Mouse (Mus musculus): ENCODE results near the gene Kyat1. TPM values are rescaled to one million over a fixed set of nuclear protein-coding genes. Genes with fewer than 3 reads are reported as not detected.

Gene Kyat1
- polyA plus RNA-seq, 1 experiment from 2014 or later: 26.9 TPM

DNA sequence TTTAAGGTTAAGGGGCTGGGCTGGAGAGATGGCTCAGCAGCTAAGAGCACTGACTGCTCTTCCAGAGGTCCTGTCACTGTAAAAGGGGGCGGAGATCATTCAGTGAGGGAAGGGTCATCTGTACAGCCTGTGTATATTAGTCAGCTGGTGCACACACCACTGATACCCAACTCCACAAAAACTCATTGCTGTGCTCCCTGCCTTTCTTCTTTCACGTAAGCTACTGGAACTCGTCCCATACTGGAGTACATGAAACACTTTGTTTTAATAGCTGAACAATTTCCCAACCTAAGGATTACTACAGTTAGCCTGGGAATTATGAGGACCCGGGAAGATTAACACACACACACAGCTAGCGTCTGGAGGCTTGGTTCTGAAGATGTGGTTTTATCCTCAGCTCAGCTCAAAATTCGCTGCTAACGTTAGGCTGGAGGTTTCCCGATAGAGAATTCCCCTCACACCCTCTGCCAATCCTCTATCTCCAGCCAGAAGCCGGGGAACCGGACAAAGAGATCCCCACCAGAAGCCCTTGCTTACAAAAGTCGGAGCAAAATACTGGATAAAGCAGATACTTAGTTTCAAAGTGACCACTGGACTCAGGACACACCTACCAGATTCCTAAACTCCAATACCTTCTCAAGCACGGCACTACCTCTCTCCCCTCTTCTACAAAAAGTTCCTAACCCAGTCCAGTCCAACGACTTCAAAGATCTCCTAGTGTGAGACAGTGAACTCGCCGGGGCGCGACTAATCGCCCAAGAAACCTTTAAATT lies 31.0 kb upstream of the Kyat1 start:
- ATAC-seq (replicated peaks; ENCODE audit: extremely low read depth, insufficient read depth, low FRiP score): no peak
- H3K4me2 ChIP-seq (ENCODE audit: low read depth, low read length): peak overlapping the region; percentile 83
- peak overlapping the region; percentile 91 for H3K27ac ChIP-seq (ENCODE audit: low read length)
- peak overlapping the region; percentile 95 for H3K4me3 ChIP-seq (ENCODE audit: low read length)
- no peaks in the 10 kb centered on the region for H3K9me3 ChIP-seq (replicated peaks; ENCODE audit: control insufficient read depth, low read length)
- no peaks in the 10 kb centered on the region for H3K27me3 ChIP-seq (ENCODE audit: control insufficient read depth, insufficient read depth, low read length)
- WGBS: 3% methylated on average over 18 of the region's 18 CpGs
- H3K36me3 ChIP-seq (ENCODE audit: control insufficient read depth, insufficient read depth): peaks cover 4% of the 10 kb centered on the region
- peaks cover 38% of the 10 kb centered on the region for H3K4me1 ChIP-seq (ENCODE audit: control insufficient read depth, insufficient read depth, low read length)
- peak overlapping the region; percentile 90 for H3K9ac ChIP-seq (ENCODE audit: low read length)

GRCm38 (mm10) chr2:30235593-30235992 lies 29.9 kb upstream of the Kyat1 start:
- ATAC-seq (replicated peaks; ENCODE audit: extremely low read depth, insufficient read depth, low FRiP score): no peak

GRCm38 (mm10) chr2:30216293-30216692 lies 10.6 kb upstream of the Kyat1 start:
- Histone ChIP-seq H3K27me3 (ENCODE audit: control insufficient read depth, insufficient read depth, low read length) (no peaks in the 10 kb centered on the region), H3K27ac (ENCODE audit: low read length) (no peak overlapping the region), H3K4me2 (ENCODE audit: low read depth, low read length) (no peak overlapping the region), H3K9me3 (replicated peaks; ENCODE audit: control insufficient read depth, low read length) (no peaks in the 10 kb centered on the region), H3K36me3 (ENCODE audit: control insufficient read depth, insufficient read depth) (no peaks in the 10 kb centered on the region), H3K4me3 (ENCODE audit: low read length) (no peak overlapping the region), H3K4me1 (ENCODE audit: control insufficient read depth, insufficient read depth, low read length) (no peaks in the 10 kb centered on the region), H3K9ac (ENCODE audit: low read length) (no peak overlapping the region)
- ATAC-seq (replicated peaks; ENCODE audit: extremely low read depth, insufficient read depth, low FRiP score): no peak
- WGBS: 86% methylated on average over 5 of the region's 5 CpGs

More at GRCm38 (mm10) chr2:30235593-30235992, 29.9 kb upstream of the Kyat1 start:
- Histone ChIP-seq H3K27ac (ENCODE audit: low read length) (no peak overlapping the region), H3K9me3 (replicated peaks; ENCODE audit: control insufficient read depth, low read length) (0 out of 2 replicates have a peak, but pooled peaks cover under 1% of the 10 kb centered on the region), H3K27me3 (ENCODE audit: control insufficient read depth, insufficient read depth, low read length) (no peaks in the 10 kb centered on the region), H3K4me1 (ENCODE audit: control insufficient read depth, insufficient read depth, low read length) (peaks cover 28% of the 10 kb centered on the region), H3K4me2 (ENCODE audit: low read depth, low read length) (no peak overlapping the region), H3K9ac (ENCODE audit: low read length) (no peak overlapping the region), H3K4me3 (ENCODE audit: low read length) (no peak overlapping the region), H3K36me3 (ENCODE audit: control insufficient read depth, insufficient read depth) (no peaks in the 10 kb centered on the region)
- WGBS: 70% methylated on average over 5 of the region's 5 CpGs

DNA sequence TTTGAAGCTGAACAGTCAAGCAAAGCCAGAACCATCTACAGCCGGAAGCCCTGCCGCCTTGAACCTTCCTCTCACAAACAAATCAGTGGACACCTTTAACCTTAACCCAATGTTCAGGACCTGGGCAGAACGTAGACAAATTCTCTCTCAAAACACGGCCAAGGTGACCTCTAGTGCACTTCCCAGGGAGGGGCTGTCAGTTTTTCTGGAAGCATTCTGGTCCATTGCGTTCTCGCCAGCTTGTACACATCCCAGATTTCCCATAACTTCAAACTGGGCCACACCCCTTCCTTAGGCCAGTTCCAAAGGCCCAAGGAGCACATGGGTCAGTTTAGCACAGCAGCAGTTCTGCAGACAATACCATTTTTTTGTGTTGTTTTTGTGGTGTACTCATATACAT lies 9.8 kb upstream of the Kyat1 start:
- Histone ChIP-seq H3K4me3 (ENCODE audit: low read length) (no peak overlapping the region), H3K27ac (ENCODE audit: low read length) (no peak overlapping the region), H3K4me1 (ENCODE audit: control insufficient read depth, insufficient read depth, low read length) (no peaks in the 10 kb centered on the region), H3K9ac (ENCODE audit: low read length) (no peak overlapping the region), H3K36me3 (ENCODE audit: control insufficient read depth, insufficient read depth) (no peaks in the 10 kb centered on the region), H3K4me2 (ENCODE audit: low read depth, low read length) (no peak overlapping the region), H3K27me3 (ENCODE audit: control insufficient read depth, insufficient read depth, low read length) (no peaks in the 10 kb centered on the region), H3K9me3 (replicated peaks; ENCODE audit: control insufficient read depth, low read length) (no peaks in the 10 kb centered on the region)
- ATAC-seq (replicated peaks; ENCODE audit: extremely low read depth, insufficient read depth, low FRiP score): no peak
- WGBS: 66% methylated on average over 6 of the region's 6 CpGs

- Histone ChIP-seq H3K9me3 (replicated peaks; ENCODE audit: control insufficient read depth, low read length) (no peaks in the 10 kb centered on the region), H3K27ac (ENCODE audit: low read length) (no peak overlapping the region), H3K4me3 (ENCODE audit: low read length) (no peak overlapping the region), H3K9ac (ENCODE audit: low read length) (no peak overlapping the region), H3K4me2 (ENCODE audit: low read depth, low read length) (no peak overlapping the region), H3K27me3 (ENCODE audit: control insufficient read depth, insufficient read depth, low read length) (no peaks in the 10 kb centered on the region), H3K36me3 (ENCODE audit: control insufficient read depth, insufficient read depth) (no peaks in the 10 kb centered on the region), H3K4me1 (ENCODE audit: control insufficient read depth, insufficient read depth, low read length) (no peaks in the 10 kb centered on the region)
- 87% methylated on average over 3 of the region's 3 CpGs for WGBS
- ATAC-seq (replicated peaks; ENCODE audit: extremely low read depth, insufficient read depth, low FRiP score): no peak
Observed at GRCm38 (mm10) chr2:30214745-30215144, 9.1 kb upstream of the Kyat1 start.

DNA sequence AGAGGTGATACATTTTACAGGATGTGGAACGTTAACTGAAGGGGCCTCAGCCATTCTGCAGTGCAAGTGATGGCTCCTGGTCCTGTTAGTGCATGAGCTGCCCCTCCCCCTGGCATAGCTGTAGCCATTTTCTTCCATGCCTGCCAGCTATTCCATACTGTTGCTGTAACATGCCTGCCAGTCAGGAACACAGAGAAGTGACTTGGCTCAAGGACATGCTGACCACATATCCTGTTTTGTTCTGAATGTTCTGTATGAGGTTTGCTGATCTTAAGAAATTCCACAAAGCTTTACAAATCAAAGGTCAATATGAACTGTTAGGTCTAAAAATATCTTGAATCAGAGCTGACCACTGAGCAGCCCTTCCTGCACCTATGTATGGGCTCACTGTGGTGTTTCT lies 7.3 kb upstream of the Kyat1 start:
- 57% methylated on average over 1 of the region's 1 CpGs for WGBS
- Histone ChIP-seq H3K36me3 (ENCODE audit: control insufficient read depth, insufficient read depth) (no peaks in the 10 kb centered on the region), H3K9me3 (replicated peaks; ENCODE audit: control insufficient read depth, low read length) (no peaks in the 10 kb centered on the region), H3K4me1 (ENCODE audit: control insufficient read depth, insufficient read depth, low read length) (no peaks in the 10 kb centered on the region), H3K9ac (ENCODE audit: low read length) (no peak overlapping the region), H3K4me3 (ENCODE audit: low read length) (no peak overlapping the region), H3K27ac (ENCODE audit: low read length) (no peak overlapping the region), H3K27me3 (ENCODE audit: control insufficient read depth, insufficient read depth, low read length) (no peaks in the 10 kb centered on the region), H3K4me2 (ENCODE audit: low read depth, low read length) (no peak overlapping the region)
- no peak for ATAC-seq (replicated peaks; ENCODE audit: extremely low read depth, insufficient read depth, low FRiP score)

GRCm38 (mm10) chr2:30212169-30212545 lies 6.5 kb upstream of the Kyat1 start:
- 70% methylated on average over 4 of the region's 4 CpGs for WGBS
- Histone ChIP-seq H3K36me3 (ENCODE audit: control insufficient read depth, insufficient read depth) (no peaks in the 10 kb centered on the region), H3K27ac (ENCODE audit: low read length) (no peak overlapping the region), H3K9ac (ENCODE audit: low read length) (no peak overlapping the region), H3K4me2 (ENCODE audit: low read depth, low read length) (no peak overlapping the region), H3K4me3 (ENCODE audit: low read length) (no peak overlapping the region), H3K4me1 (ENCODE audit: control insufficient read depth, insufficient read depth, low read length) (no peaks in the 10 kb centered on the region), H3K9me3 (replicated peaks; ENCODE audit: control insufficient read depth, low read length) (no peaks in the 10 kb centered on the region), H3K27me3 (ENCODE audit: control insufficient read depth, insufficient read depth, low read length) (no peaks in the 10 kb centered on the region)
- no peak for ATAC-seq (replicated peaks; ENCODE audit: extremely low read depth, insufficient read depth, low FRiP score)

GRCm38 (mm10) chr2:30211408-30212168 lies 5.9 kb upstream of the Kyat1 start:
- no peak for ATAC-seq (replicated peaks; ENCODE audit: extremely low read depth, insufficient read depth, low FRiP score)
- Histone ChIP-seq H3K9me3 (replicated peaks; ENCODE audit: control insufficient read depth, low read length) (no peaks in the 10 kb centered on the region), H3K4me1 (ENCODE audit: control insufficient read depth, insufficient read depth, low read length) (peaks cover 1% of the 10 kb centered on the region), H3K36me3 (ENCODE audit: control insufficient read depth, insufficient read depth) (no peaks in the 10 kb centered on the region), H3K4me3 (ENCODE audit: low read length) (no peak overlapping the region), H3K4me2 (ENCODE audit: low read depth, low read length) (no peak overlapping the region), H3K27ac (ENCODE audit: low read length) (no peak overlapping the region), H3K9ac (ENCODE audit: low read length) (no peak overlapping the region), H3K27me3 (ENCODE audit: control insufficient read depth, insufficient read depth, low read length) (no peaks in the 10 kb centered on the region)
- 63% methylated on average over 6 of the region's 6 CpGs for WGBS

- Histone ChIP-seq H3K27ac (ENCODE audit: low read length) (no peak overlapping the region), H3K4me3 (ENCODE audit: low read length) (no peak overlapping the region), H3K27me3 (ENCODE audit: control insufficient read depth, insufficient read depth, low read length) (no peaks in the 10 kb centered on the region), H3K9me3 (replicated peaks; ENCODE audit: control insufficient read depth, low read length) (no peaks in the 10 kb centered on the region), H3K9ac (ENCODE audit: low read length) (no peak overlapping the region), H3K4me1 (ENCODE audit: control insufficient read depth, insufficient read depth, low read length) (peaks cover 16% of the 10 kb centered on the region), H3K36me3 (ENCODE audit: control insufficient read depth, insufficient read depth) (no peaks in the 10 kb centered on the region), H3K4me2 (ENCODE audit: low read depth, low read length) (no peak overlapping the region)
- WGBS: 69% methylated on average over 5 of the region's 5 CpGs
- no peak for ATAC-seq (replicated peaks; ENCODE audit: extremely low read depth, insufficient read depth, low FRiP score)
Observed at GRCm38 (mm10) chr2:30207886-30208285, 2.2 kb upstream of the Kyat1 start.
